Mouse (Mus musculus): ENCODE results near the gene Stat2.

GRCm38 (mm10) chr10:128247020-128247732, 23.2 kb upstream of the Stat2 start:
- TF ChIP-seq CTCF (IDR thresholded peaks at IDR 0.05; ENCODE audit: low read depth) (no peak), EP300 (IDR thresholded peaks at IDR 0.05; ENCODE audit: low read depth) (no peak)

Data from liver, postnatal 0 days (tissue).